Mouse (Mus musculus) intestine, embryonic 16.5 days (tissue): ENCODE measurements around the gene Gm20390. TPM values are rescaled to one million over a fixed set of nuclear protein-coding genes. Genes with fewer than 3 reads are reported as not detected.
"Not testable (repeated sequence)": the region's sequence is repeated elsewhere in the genome, so short reads cannot be mapped to it uniquely, and the experiment has no call there.

Experiments used
- ATAC-seq: fragments of 200-750 bp; cut with Nextera tagmentation; 2 replicates; pipeline ENCODE4 v1.8.0; 2017; ENCODE audit warnings: moderate TSS enrichment, moderate library complexity
- H3K27ac ChIP-seq: fragments of 300-500 bp; sonication (generic); 2 replicates; pipeline ENCODE4 v1.5.1; 2014; ENCODE audit warnings: mild to moderate bottlenecking, low read length
- H3K27me3 ChIP-seq: fragments of 300-500 bp; sonication (generic); replicated peaks from 2 replicates; pipeline ENCODE4 v1.6.1; 2014; ENCODE audit warnings: low read length, control low read depth, mixed read lengths; ENCODE audit not compliant: control insufficient read depth, insufficient read depth
- H3K36me3 ChIP-seq: fragments of 300-500 bp; sonication (generic); 2 replicates; pipeline ENCODE4 v1.6.1; 2014; ENCODE audit warnings: low read length, control low read depth; ENCODE audit not compliant: control insufficient read depth, insufficient read depth
- H3K4me1 ChIP-seq: fragments of 300-500 bp; sonication (generic); 2 replicates; pipeline ENCODE4 v1.6.1; 2014; ENCODE audit warnings: low read length, control low read depth, mixed read lengths; ENCODE audit not compliant: control insufficient read depth, insufficient read depth
- H3K4me2 ChIP-seq: fragments of 300-500 bp; sonication (generic); 2 replicates; pipeline ENCODE4 v1.6.1; 2014; ENCODE audit warnings: low read depth, low read length, control low read depth
- H3K4me3 ChIP-seq: fragments of 300-500 bp; sonication (generic); 2 replicates; pipeline ENCODE4 v1.5.1; 2014; ENCODE audit warnings: mild to moderate bottlenecking, low read length
- H3K9ac ChIP-seq: fragments of 300-500 bp; sonication (generic); 2 replicates; pipeline ENCODE4 v1.6.1; 2014; ENCODE audit warnings: low read depth, low read length
- H3K9me3 ChIP-seq: fragments of 300-500 bp; sonication (generic); 2 replicates; pipeline ENCODE4 v1.6.1; 2016; ENCODE audit warnings: low read length, control low read depth; ENCODE audit not compliant: control insufficient read depth
- WGBS: fragments of 180-500 bp; shearing (Covaris S2); extraction: QIAGEN DNeasy Blood & Tissue Kit; methylation state at CpG from one replicate; pipeline ENCODE4 v1.1.7; 2014; 5-methylcytosine and 5-hydroxymethylcytosine counted together
- polyA plus RNA-seq: library from polyadenylated mRNA; unstranded; fragments of >200 nt; fragmentation: Nextera tagmentation; extraction: Ambion mirVana; gene quantifications from 2 replicates; pipeline ENCODE4 v1.2.1, GENCODE M21; 2015

Gm20390 gene
- polyA plus RNA-seq, 1 experiment from 2014 or later, result 469 TPM

- Histone ChIP-seq H3K9me3 (no peaks in the 10 kb centered on the region), H3K4me1 (peaks cover 19% of the 10 kb centered on the region), H3K36me3 (peaks cover 8% of the 10 kb centered on the region), H3K27ac (peak overlapping the region; percentile 93), H3K4me3 (peak overlapping the region; percentile 75), H3K4me2 (peak overlapping the region; percentile 81), H3K9ac (peak overlapping the region; percentile 81), H3K27me3 (no peaks in the 10 kb centered on the region)
- peak; percentile 98 for ATAC-seq
- WGBS, result under 1% methylated on average over 67 of the region's 67 CpGs
Measured at GRCm38 (mm10) chr11:93955256-93956150, 12.6 kb downstream of the Gm20390 start.

GRCm38 (mm10) chr11:93954738-93955255 lies 13.3 kb downstream of the Gm20390 start:
- Histone ChIP-seq H3K4me3 (peak overlapping the region; percentile 75), H3K27me3 (no peaks in the 10 kb centered on the region), H3K36me3 (peaks cover 8% of the 10 kb centered on the region), H3K4me2 (peak overlapping the region; percentile 81), H3K9ac (peak overlapping the region; percentile 81), H3K27ac (peak overlapping the region; percentile 93), H3K4me1 (peaks cover 19% of the 10 kb centered on the region), H3K9me3 (no peaks in the 10 kb centered on the region)
- no peak for ATAC-seq
- 35% methylated on average over 13 of the region's 13 CpGs for WGBS

- no peak overlapping the region for H3K27ac ChIP-seq
- ATAC-seq, result no peak
- no peaks in the 10 kb centered on the region for H3K9me3 ChIP-seq
- no peak overlapping the region for H3K4me3 ChIP-seq
- no peak overlapping the region for H3K4me2 ChIP-seq
- H3K9ac ChIP-seq, result no peak overlapping the region
- H3K27me3 ChIP-seq, result no peaks in the 10 kb centered on the region
- peaks cover 19% of the 10 kb centered on the region for H3K4me1 ChIP-seq
- WGBS, result 69% methylated on average over 5 of the region's 5 CpGs
- H3K36me3 ChIP-seq, result peaks cover 14% of the 10 kb centered on the region
Measured at GRCm38 (mm10) chr11:93952376-93952775, 15.7 kb downstream of the Gm20390 start.

- Histone ChIP-seq H3K4me3 (no peak overlapping the region), H3K9me3 (no peaks in the 10 kb centered on the region), H3K27ac (no peak overlapping the region), H3K4me2 (no peak overlapping the region), H3K4me1 (peaks cover 11% of the 10 kb centered on the region; the same call in 1 of the 2 replicates), H3K36me3 (peaks cover 14% of the 10 kb centered on the region), H3K27me3 (no peaks in the 10 kb centered on the region), H3K9ac (no peak overlapping the region)
- ATAC-seq, result peak; percentile 69
- 83% methylated on average over 1 of the region's 1 CpGs for WGBS
Measured at GRCm38 (mm10) chr11:93950045-93950444, 18.0 kb downstream of the Gm20390 start.

DNA sequence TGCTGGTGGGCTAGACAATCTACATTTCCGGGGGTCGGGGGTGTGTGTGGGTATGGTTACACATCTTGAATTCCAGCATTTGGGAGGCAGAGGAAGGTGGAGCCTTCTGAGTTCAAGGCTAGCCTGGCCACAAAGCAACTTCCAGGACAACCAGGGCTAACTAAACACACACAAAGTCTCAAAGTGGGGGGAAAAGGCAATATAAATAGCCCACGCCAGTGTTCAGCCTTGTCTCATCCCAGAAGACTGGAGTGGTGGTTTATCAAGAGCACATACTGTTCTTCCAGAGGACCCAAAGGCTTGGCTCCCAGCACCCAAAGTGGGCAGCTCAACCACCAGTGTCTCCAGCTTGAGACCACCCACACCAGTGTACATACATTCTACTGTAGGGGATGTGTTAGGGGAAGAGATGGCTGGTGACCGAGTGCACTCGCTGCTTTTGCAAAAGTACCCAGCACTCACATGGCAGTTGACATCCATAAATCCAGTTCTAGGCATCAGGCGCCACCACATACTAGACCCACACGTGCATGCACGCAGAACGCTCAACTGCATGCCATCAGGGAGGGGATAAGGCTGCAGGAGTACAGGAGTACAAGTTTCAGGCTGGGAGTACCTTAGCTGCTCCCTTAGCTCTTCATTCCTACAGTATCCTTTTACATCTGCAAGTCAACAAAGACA lies 19.1 kb downstream of the Gm20390 start:
- H3K36me3 ChIP-seq, result peaks cover 14% of the 10 kb centered on the region
- 85% methylated on average over 9 of the region's 9 CpGs for WGBS
- H3K9me3 ChIP-seq, result no peaks in the 10 kb centered on the region
- no peak overlapping the region for H3K4me2 ChIP-seq
- no peak overlapping the region for H3K4me3 ChIP-seq
- no peaks in the 10 kb centered on the region for H3K27me3 ChIP-seq
- H3K4me1 ChIP-seq, result peaks cover 8% of the 10 kb centered on the region; the same call in 1 of the 2 replicates
- no peak overlapping the region for H3K27ac ChIP-seq
- H3K9ac ChIP-seq, result no peak overlapping the region
- no peak for ATAC-seq

GRCm38 (mm10) chr11:93944986-93945385 lies 23.1 kb downstream of the Gm20390 start:
- Histone ChIP-seq H3K4me2 (no peak overlapping the region), H3K36me3 (peaks cover 10% of the 10 kb centered on the region), H3K9ac (no peak overlapping the region), H3K9me3 (no peaks in the 10 kb centered on the region), H3K27me3 (no peaks in the 10 kb centered on the region), H3K4me3 (no peak overlapping the region), H3K4me1 (no peaks in the 10 kb centered on the region), H3K27ac (no peak overlapping the region)
- ATAC-seq, result no peak
- 84% methylated on average over 3 of the region's 3 CpGs for WGBS

- 50% methylated on average over 2 of the region's 2 CpGs for whole genome bisulfite sequencing
- H3K36me3 ChIP-seq, result peaks cover 4% of the 10 kb centered on the region; the same call in 1 of the 2 replicates
- H3K9me3 ChIP-seq, result no peaks in the 10 kb centered on the region
- no peaks in the 10 kb centered on the region for H3K4me1 ChIP-seq
- no peak overlapping the region for H3K4me3 ChIP-seq
- H3K27me3 ChIP-seq, result no peaks in the 10 kb centered on the region
- no peak overlapping the region for H3K4me2 ChIP-seq
- ATAC-seq, result peak; percentile 78
- peak overlapping the region; percentile 35; the same call in 1 of the 2 replicates for H3K27ac ChIP-seq
- H3K9ac ChIP-seq, result no peak overlapping the region
Measured at GRCm38 (mm10) chr11:93940906-93941305, 27.2 kb downstream of the Gm20390 start.

DNA sequence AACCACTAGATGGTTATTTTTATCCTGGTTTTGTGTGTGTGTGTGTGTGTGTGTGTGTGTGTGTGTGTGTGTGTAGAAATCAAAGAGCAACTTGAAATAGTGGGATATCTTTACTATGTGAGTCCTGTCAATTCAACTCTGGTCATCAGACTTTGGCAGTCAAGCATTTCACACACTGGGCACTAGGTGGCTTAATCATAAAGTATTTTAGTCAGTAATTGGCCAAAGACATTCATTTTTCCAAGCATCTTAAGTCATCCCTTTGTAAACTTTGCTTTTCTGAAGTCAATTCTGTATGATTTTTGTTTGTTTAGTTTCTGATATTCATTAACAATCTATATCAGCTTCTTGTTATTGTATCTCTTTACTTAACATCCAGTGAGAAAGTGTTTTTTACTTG lies 39.0 kb downstream of the Gm20390 start:
- Histone ChIP-seq H3K9me3 (no peaks in the 10 kb centered on the region), H3K36me3 (peaks cover 8% of the 10 kb centered on the region)
- no peak for ATAC-seq

DNA sequence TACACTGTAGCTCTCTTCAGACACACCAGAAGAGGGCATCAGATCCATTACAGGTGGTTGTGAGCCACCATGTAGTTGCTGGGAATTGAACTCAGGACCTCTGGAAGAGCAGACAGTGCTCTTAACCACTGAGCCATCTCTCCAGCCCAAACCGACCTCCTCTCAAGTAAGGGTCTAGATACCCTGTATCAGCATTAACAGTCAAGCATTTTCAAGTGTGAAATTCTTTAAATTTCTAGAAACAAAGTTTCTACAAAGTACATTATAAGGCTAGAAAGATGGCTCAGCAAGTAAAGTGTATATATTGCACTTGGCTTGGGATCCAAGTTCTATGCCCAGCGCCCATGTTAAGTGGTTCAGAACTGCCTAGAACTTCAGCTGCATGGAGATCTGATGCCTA lies 53.1 kb downstream of the Gm20390 start:
- 93% methylated on average over 2 of the region's 2 CpGs for WGBS
- not testable (repeated sequence) for H3K4me3 ChIP-seq, H3K27ac ChIP-seq, H3K4me1 ChIP-seq, H3K27me3 ChIP-seq, H3K9ac ChIP-seq, H3K36me3 ChIP-seq, H3K4me2 ChIP-seq, H3K9me3 ChIP-seq, ATAC-seq

More for the DNA sequence above, 39.0 kb downstream of the Gm20390 start:
- H3K9ac ChIP-seq, result no peak overlapping the region
- H3K4me3 ChIP-seq, result no peak overlapping the region
- H3K4me2 ChIP-seq, result no peak overlapping the region
- H3K27ac ChIP-seq, result no peak overlapping the region
- no peaks in the 10 kb centered on the region for H3K4me1 ChIP-seq
- H3K27me3 ChIP-seq, result no peaks in the 10 kb centered on the region
